Mouse (Mus musculus) embryonic facial prominence, embryonic 14.5 days (tissue): Measurements from ENCODE around the gene Rnf25. TPM values are rescaled to one million over a fixed set of nuclear protein-coding genes. Genes with fewer than 3 reads are reported as not detected.

ENCODE experiments used
- ATAC-seq: fragments of 200-750 bp; cut with Nextera tagmentation; 2 replicates; pipeline ENCODE4 v1.8.0; 2017; ENCODE audit warnings: low read depth, moderate number of reproducible peaks, moderate TSS enrichment
- DNase-seq: peaks from one replicate; pipeline ENCODE4 v3.0.0-alpha.2; 2015; ENCODE audit warnings: low spot score
- H3K27ac ChIP-seq: fragments of 300-500 bp; sonication (generic); replicated peaks from 2 replicates; pipeline ENCODE4 v1.5.1; 2014; ENCODE audit warnings: low read depth, mild to moderate bottlenecking, low read length, moderate library complexity
- H3K27me3 ChIP-seq: fragments of 300-500 bp; sonication (generic); replicated peaks from 2 replicates; pipeline ENCODE4 v1.6.1; 2014; ENCODE audit warnings: low read length; ENCODE audit not compliant: control insufficient read depth, insufficient read depth
- H3K36me3 ChIP-seq: fragments of 300-500 bp; sonication (generic); 2 replicates; pipeline ENCODE4 v1.6.1; 2014; ENCODE audit warnings: low read length, mixed read lengths; ENCODE audit not compliant: control insufficient read depth, insufficient read depth
- H3K4me1 ChIP-seq: fragments of 300-500 bp; sonication (generic); 2 replicates; pipeline ENCODE4 v1.6.1; 2014; ENCODE audit warnings: antibody characterized with exemption, low read length; ENCODE audit not compliant: control insufficient read depth, insufficient read depth
- H3K4me2 ChIP-seq: fragments of 300-500 bp; sonication (generic); 2 replicates; pipeline ENCODE4 v1.6.1; 2014; ENCODE audit warnings: low read depth, mild to moderate bottlenecking, low read length, moderate library complexity, mixed read lengths
- H3K4me3 ChIP-seq: fragments of 300-500 bp; sonication (generic); 2 replicates; pipeline ENCODE4 v1.5.1; 2014; ENCODE audit warnings: low read depth, mild to moderate bottlenecking, low read length
- H3K9ac ChIP-seq: fragments of 300-500 bp; sonication (generic); 2 replicates; pipeline ENCODE4 v1.6.1; 2014; ENCODE audit warnings: low read depth, mild to moderate bottlenecking, low read length, moderate library complexity, mixed read lengths
- H3K9me3 ChIP-seq: fragments of 300-500 bp; sonication (generic); 2 replicates; pipeline ENCODE4 v1.6.1; 2016; ENCODE audit warnings: low read length; ENCODE audit not compliant: control insufficient read depth
- WGBS: fragments of 180-500 bp; shearing (Covaris S2); extraction: QIAGEN DNeasy Blood & Tissue Kit; methylation state at CpG from one replicate; pipeline ENCODE4 v1.1.7; 2014; 5-methylcytosine and 5-hydroxymethylcytosine counted together
- microRNA-seq: library from miRNA; unstranded; fragments of <30 nt; microRNA quantifications from one replicate; pipeline ENCODE4, GENCODE M21; 2016; ENCODE audit warnings: borderline number of aligned reads
- polyA plus RNA-seq: library from polyadenylated mRNA; unstranded; fragments of >200 nt; fragmentation: Nextera tagmentation; extraction: Ambion mirVana; gene quantifications from 2 replicates; pipeline ENCODE4 v1.2.1, GENCODE M21; 2014

Rnf25 gene
- polyA plus RNA-seq, 1 experiment from 2014 or later, result 7.0 TPM

- no peaks in the 10 kb centered on the region for H3K36me3 ChIP-seq
- H3K4me2 ChIP-seq, result no peak within 1 kb of the TSS
- H3K4me1 ChIP-seq, result no peaks in the 10 kb centered on the region; the same call in 1 of the 2 replicates
- no peak within 1 kb of the TSS for H3K9ac ChIP-seq
- no peaks in the 10 kb centered on the region for H3K9me3 ChIP-seq
- WGBS, result 85% methylated on average over 4 of the region's 4 CpGs
- H3K27me3 ChIP-seq, result no peaks in the 10 kb centered on the region
- H3K27ac ChIP-seq, result no peak within 1 kb of the TSS
- DNase-seq, result no peak
- no peak within 1 kb of the TSS for H3K4me3 ChIP-seq
- ATAC-seq, result no peak
These were observed 57.0 kb downstream of the Rnf25 start, which contains the start of gene Usp37 for GRCm38 (mm10) chr1:74544184-74544583. Gene Usp37 (minus strand): TSS chr1:74544284.

Small RNAs within 50 kb of the gene (microRNA-seq; reads per million reads assigned to microRNA genes)
- not detected for gene Gm25035

Other genes with a start within 250 kb of the Rnf25 start
- 0.43 and 0.95 TPM in 2 replicates for gene Catip, start 239.3 kb downstream of the Rnf25 start, polyA plus RNA-seq
- 5.6 and 5.7 TPM in 2 replicates for gene Slc11a1, start 226.2 kb downstream of the Rnf25 start, polyA plus RNA-seq
- 83.7 and 92.8 TPM in 2 replicates for gene Ctdsp1, start 209.9 kb downstream of the Rnf25 start, polyA plus RNA-seq
- 0.13 TPM in 1 of 2 replicates, not detected in the other for gene Vil1, start 192.0 kb downstream of the Rnf25 start, polyA plus RNA-seq
- gene Cnot9, start 95.3 kb downstream of the Rnf25 start, polyA plus RNA-seq, result 56.4 and 62.5 TPM in 2 replicates
- 2.0 and 2.9 TPM in 2 replicates for gene Plcd4, start 58.5 kb downstream of the Rnf25 start, polyA plus RNA-seq
- 29.1 and 31.2 TPM in 2 replicates for gene Usp37, start 57.1 kb downstream of the Rnf25 start, polyA plus RNA-seq
- 7.4 and 8.1 TPM in 2 replicates for gene Zfp142, start 13.2 kb downstream of the Rnf25 start, polyA plus RNA-seq
- gene Bcs1l, start 13.1 kb downstream of the Rnf25 start, polyA plus RNA-seq, result 16.6 and 18.9 TPM in 2 replicates
- 7.7 and 10.5 TPM in 2 replicates for gene Stk36, start within 50 bp of the Rnf25 start, polyA plus RNA-seq
- gene Ttll4, start 60.3 kb upstream of the Rnf25 start, polyA plus RNA-seq, result 18.2 and 20.1 TPM in 2 replicates
- gene Cyp27a1, start 112.2 kb upstream of the Rnf25 start, polyA plus RNA-seq, result 9.0 and 9.7 TPM in 2 replicates
- gene Prkag3, start 147.8 kb upstream of the Rnf25 start, polyA plus RNA-seq, result 4.5 and 6.4 TPM in 2 replicates
- gene Wnt6, start 170.5 kb upstream of the Rnf25 start, polyA plus RNA-seq, result 16.1 and 23.1 TPM in 2 replicates
- 6.1 and 6.7 TPM in 2 replicates for gene Wnt10a, start 190.1 kb upstream of the Rnf25 start, polyA plus RNA-seq